Mouse (Mus musculus) adrenal gland, postnatal 36 days (tissue): ENCODE data around the gene Man1a. TPM values are rescaled to one million over a fixed set of nuclear protein-coding genes. Genes with fewer than 3 reads are reported as not detected.

Source experiments
- DNase-seq, 2 experiments: peaks; one replicate each; pipeline ENCODE4 v3.0.0; 2021; ENCODE audit warnings: mixed read lengths in 1 of 2
- long read RNA-seq, 2 experiments: library from polyadenylated mRNA; stranded (forward); transcript quantifications; one replicate each; pipeline ENCODE4 v2.0.0; 2021; ENCODE audit warnings: borderline sequencing depth in 2 of 2
- total RNA-seq, 2 experiments: library from RNA; stranded (reverse); gene quantifications; 2 replicates each; pipeline ENCODE4 v1.2.3; 2021

Gene Man1a
- total RNA-seq, result 100 to 1,000 TPM in 1 of 2 experiments, 10 to 100 TPM in 1; 28.4 to 160 TPM
- long read RNA-seq, experiment 1, full-length matches to known transcripts, result 114 of 139 reads
- long read RNA-seq, experiment 1, partial matches to known transcripts, result 13 of 139 reads
- long read RNA-seq, experiment 1, other reads (novel, unspliced or antisense), result 12 of 139 reads
- long read RNA-seq, experiment 2, full-length matches to known transcripts, result 6 of 7 reads
- long read RNA-seq, experiment 2, partial matches to known transcripts, result 1 of 7 reads
- long read RNA-seq, experiment 2, other reads (novel, unspliced or antisense), result 0 of 7 reads

- DNase-seq, result peak; percentile 9 to 10
Observed at GRCm38 (mm10) chr10:54076420-54076819, at the start of gene Man1a. Gene Man1a, minus strand, starts transcription at chr10:54076609.

GRCm38 (mm10) chr10:54121816-54122215 is 45.4 kb upstream of the Man1a start:
- DNase-seq, result no peak

- peak; percentile 9 to 48 for DNase-seq
Observed at GRCm38 (mm10) chr10:54120375-54120774, 44.0 kb upstream of the Man1a start.

GRCm38 (mm10) chr10:54119303-54119702 is 42.9 kb upstream of the Man1a start:
- DNase-seq, result no peak

GRCm38 (mm10) chr10:54118223-54118912 is 42.0 kb upstream of the Man1a start:
- DNase-seq, result no peak

- DNase-seq, result peak; percentile 31 to 32
Observed at GRCm38 (mm10) chr10:54117763-54118162, 41.4 kb upstream of the Man1a start.

GRCm38 (mm10) chr10:54103671-54104070 is 27.3 kb upstream of the Man1a start:
- no peak for DNase-seq

- DNase-seq, result no peak
Observed at GRCm38 (mm10) chr10:54092081-54092480, 15.7 kb upstream of the Man1a start.

GRCm38 (mm10) chr10:54089923-54090322 is 13.5 kb upstream of the Man1a start:
- no peak for DNase-seq

- no peak for DNase-seq
Observed at GRCm38 (mm10) chr10:54087346-54087745, 10.9 kb upstream of the Man1a start.

GRCm38 (mm10) chr10:54085073-54085472 is 8.7 kb upstream of the Man1a start:
- no peak for DNase-seq

GRCm38 (mm10) chr10:54077005-54077404 is 596 bp upstream of the Man1a start:
- no peak for DNase-seq

- DNase-seq, result peak; percentile 98 to 99
Observed at GRCm38 (mm10) chr10:54075441-54076010, 883 bp downstream of the Man1a start.

GRCm38 (mm10) chr10:54074609-54075421 is 1.6 kb downstream of the Man1a start:
- DNase-seq, result peak; percentile 37 to 61

GRCm38 (mm10) chr10:54074247-54074608 is 2.2 kb downstream of the Man1a start:
- peak; percentile 35 to 40 for DNase-seq

GRCm38 (mm10) chr10:54073641-54074203 is 2.7 kb downstream of the Man1a start:
- no peak for DNase-seq

- no peak for DNase-seq
Observed at GRCm38 (mm10) chr10:54072336-54072735, 4.1 kb downstream of the Man1a start.

GRCm38 (mm10) chr10:54070496-54070895 is 5.9 kb downstream of the Man1a start:
- DNase-seq, result no peak

- DNase-seq, result no peak
Observed at GRCm38 (mm10) chr10:54069412-54069811, 7.0 kb downstream of the Man1a start.

GRCm38 (mm10) chr10:54066683-54067082 is 9.7 kb downstream of the Man1a start:
- no peak for DNase-seq

GRCm38 (mm10) chr10:54063551-54064260 is 12.7 kb downstream of the Man1a start:
- DNase-seq, result no peak
